Mouse (Mus musculus): ENCODE measurements around the gene 4930412O13Rik. TPM values are rescaled to one million over a fixed set of nuclear protein-coding genes. Genes with fewer than 3 reads are reported as not detected.

Gene 4930412O13Rik
- polyA plus RNA-seq, 1 experiment, result not detected

GRCm38 (mm10) chr2:9881611-9882023, 565 bp downstream of the 4930412O13Rik start:
- H3K4me3 ChIP-seq (replicated peaks; ENCODE audit: insufficient read depth, low read depth, low read length), result no peak overlapping the region
- no peak for TF ChIP-seq POLR2A (IDR thresholded peaks at IDR 0.05; ENCODE audit: borderline replicate concordance, insufficient read depth, low read length)
- no peak for TF ChIP-seq CTCF (IDR thresholded peaks at IDR 0.05; ENCODE audit: borderline replicate concordance, insufficient read depth, low read depth, low read length)
- H3K4me1 ChIP-seq (ENCODE audit: control insufficient read depth, insufficient read depth, low read length), result no peaks in the 10 kb centered on the region; the same call in 1 of the 2 replicates
- peaks cover 40% of the 10 kb centered on the region for H3K27me3 ChIP-seq (ENCODE audit: control insufficient read depth, insufficient read depth, low read length)
- WGBS, result 7% methylated on average over 13 of the region's 13 CpGs
- DNase-seq, result no peak
- H3K27ac ChIP-seq (ENCODE audit: insufficient read depth, low read length), result no peak overlapping the region

- peak in 1 of 2 experiments; percentile 35 for DNase-seq
- Histone ChIP-seq H3K27me3 (ENCODE audit: control insufficient read depth, insufficient read depth, low read length) (peaks cover 40% of the 10 kb centered on the region), H3K4me3 (replicated peaks; ENCODE audit: insufficient read depth, low read depth, low read length) (no peak overlapping the region), H3K4me1 (ENCODE audit: control insufficient read depth, insufficient read depth, low read length) (no peaks in the 10 kb centered on the region; the same call in 1 of the 2 replicates), H3K27ac (ENCODE audit: insufficient read depth, low read length) (no peak overlapping the region)
- TF ChIP-seq POLR2A (IDR thresholded peaks at IDR 0.05; ENCODE audit: borderline replicate concordance, insufficient read depth, low read length) (no peak), CTCF (IDR thresholded peaks at IDR 0.05; ENCODE audit: borderline replicate concordance, insufficient read depth, low read depth, low read length) (no peak)
- WGBS, result 2% methylated on average over 39 of the region's 39 CpGs
Observed at GRCm38 (mm10) chr2:9882371-9882925, 1.4 kb downstream of the 4930412O13Rik start.

- H3K27me3 ChIP-seq (ENCODE audit: control insufficient read depth, insufficient read depth, low read length), result peaks cover 40% of the 10 kb centered on the region
- WGBS, result 3% methylated on average over 43 of the region's 43 CpGs
- H3K4me1 ChIP-seq (ENCODE audit: control insufficient read depth, insufficient read depth, low read length), result no peaks in the 10 kb centered on the region; the same call in 1 of the 2 replicates
- DNase-seq, result peak in 1 of 2 experiments; percentile 49
- H3K4me3 ChIP-seq (replicated peaks; ENCODE audit: insufficient read depth, low read depth, low read length), result no peak overlapping the region
- no peak overlapping the region for H3K27ac ChIP-seq (ENCODE audit: insufficient read depth, low read length)
- TF ChIP-seq CTCF (IDR thresholded peaks at IDR 0.05; ENCODE audit: borderline replicate concordance, insufficient read depth, low read depth, low read length) (no peak), POLR2A (IDR thresholded peaks at IDR 0.05; ENCODE audit: borderline replicate concordance, insufficient read depth, low read length) (no peak)
Observed at GRCm38 (mm10) chr2:9882926-9883802, 2.1 kb downstream of the 4930412O13Rik start.

- Histone ChIP-seq H3K4me1 (ENCODE audit: control insufficient read depth, insufficient read depth, low read length) (no peaks in the 10 kb centered on the region; the same call in 1 of the 2 replicates), H3K4me3 (replicated peaks; ENCODE audit: insufficient read depth, low read depth, low read length) (no peak overlapping the region), H3K27ac (ENCODE audit: insufficient read depth, low read length) (no peak overlapping the region), H3K27me3 (ENCODE audit: control insufficient read depth, insufficient read depth, low read length) (peaks cover 40% of the 10 kb centered on the region)
- TF ChIP-seq CTCF (IDR thresholded peaks at IDR 0.05; ENCODE audit: borderline replicate concordance, insufficient read depth, low read depth, low read length), result no peak
- WGBS, result 4% methylated on average over 27 of the region's 27 CpGs
- no peak for DNase-seq
Observed at GRCm38 (mm10) chr2:9883803-9884532, 2.9 kb downstream of the 4930412O13Rik start.

- Histone ChIP-seq H3K4me3 (replicated peaks; ENCODE audit: insufficient read depth, low read depth, low read length) (no peak overlapping the region), H3K27ac (ENCODE audit: insufficient read depth, low read length) (no peak overlapping the region), H3K27me3 (ENCODE audit: control insufficient read depth, insufficient read depth, low read length) (peaks cover 34% of the 10 kb centered on the region), H3K4me1 (ENCODE audit: control insufficient read depth, insufficient read depth, low read length) (no peaks in the 10 kb centered on the region; the same call in 1 of the 2 replicates)
- no peak for DNase-seq
- WGBS, result 8% methylated on average over 15 of the region's 15 CpGs
- TF ChIP-seq POLR2A (IDR thresholded peaks at IDR 0.05; ENCODE audit: borderline replicate concordance, insufficient read depth, low read length), result no peak
- TF ChIP-seq CTCF (IDR thresholded peaks at IDR 0.05; ENCODE audit: borderline replicate concordance, insufficient read depth, low read depth, low read length), result no peak
Observed at GRCm38 (mm10) chr2:9884533-9885216, 3.6 kb downstream of the 4930412O13Rik start.

GRCm38 (mm10) chr2:9885217-9885770, 4.2 kb downstream of the 4930412O13Rik start:
- WGBS, result 6% methylated on average over 14 of the region's 14 CpGs
- Histone ChIP-seq H3K27me3 (ENCODE audit: control insufficient read depth, insufficient read depth, low read length) (peaks cover 36% of the 10 kb centered on the region), H3K4me1 (ENCODE audit: control insufficient read depth, insufficient read depth, low read length) (no peaks in the 10 kb centered on the region; the same call in 1 of the 2 replicates), H3K27ac (ENCODE audit: insufficient read depth, low read length) (no peak overlapping the region), H3K4me3 (replicated peaks; ENCODE audit: insufficient read depth, low read depth, low read length) (no peak overlapping the region)
- TF ChIP-seq POLR2A (IDR thresholded peaks at IDR 0.05; ENCODE audit: borderline replicate concordance, insufficient read depth, low read length) (no peak), CTCF (IDR thresholded peaks at IDR 0.05; ENCODE audit: borderline replicate concordance, insufficient read depth, low read depth, low read length) (no peak)
- DNase-seq, result no peak

- Histone ChIP-seq H3K27me3 (ENCODE audit: control insufficient read depth, insufficient read depth, low read length) (peaks cover 37% of the 10 kb centered on the region), H3K4me1 (ENCODE audit: control insufficient read depth, insufficient read depth, low read length) (no peaks in the 10 kb centered on the region; the same call in 1 of the 2 replicates), H3K4me3 (replicated peaks; ENCODE audit: insufficient read depth, low read depth, low read length) (no peak overlapping the region), H3K27ac (ENCODE audit: insufficient read depth, low read length) (no peak overlapping the region)
- TF ChIP-seq CTCF (IDR thresholded peaks at IDR 0.05; ENCODE audit: borderline replicate concordance, insufficient read depth, low read depth, low read length), result no peak
- no peak for TF ChIP-seq POLR2A (IDR thresholded peaks at IDR 0.05; ENCODE audit: borderline replicate concordance, insufficient read depth, low read length)
- no peak for DNase-seq
- 34% methylated on average over 3 of the region's 3 CpGs for WGBS
Observed at GRCm38 (mm10) chr2:9886031-9886430, 5.0 kb downstream of the 4930412O13Rik start.

Measured in cerebellum, adult 2 months (tissue).